Mouse (Mus musculus): Measurements from ENCODE around the gene Cd274.
A peak's percentile ranks its signal among the peaks of the same experiment; 100 is the strongest.

Cd274 gene

GRCm38 (mm10) chr19:29364076-29364475 lies 3.2 kb upstream of the Cd274 start:
- no peak for DNase-seq (ENCODE audit: low spot score)

DNA sequence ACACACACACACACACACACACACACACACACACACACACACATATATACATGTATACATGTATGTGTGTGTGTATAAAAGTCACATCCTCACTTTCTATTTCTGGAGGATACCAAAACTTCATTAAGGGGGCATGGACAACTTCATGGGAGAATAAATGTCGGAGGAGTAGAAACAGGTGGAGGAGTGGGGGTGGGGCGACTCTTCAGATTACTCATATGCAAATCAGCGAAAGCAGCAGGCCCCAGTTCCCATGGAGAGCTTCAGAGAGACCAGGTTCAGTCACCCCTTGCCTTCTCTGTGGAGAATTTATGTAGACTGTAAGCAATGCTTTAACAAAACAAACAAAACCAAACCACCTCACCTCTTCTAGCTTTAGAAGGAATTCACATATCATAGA lies 2.1 kb upstream of the Cd274 start:
- DNase-seq (ENCODE audit: low spot score): no peak

- no peak for DNase-seq (ENCODE audit: low spot score)
Observed at GRCm38 (mm10) chr19:29366226-29366968, 858 bp upstream of the Cd274 start.

DNA sequence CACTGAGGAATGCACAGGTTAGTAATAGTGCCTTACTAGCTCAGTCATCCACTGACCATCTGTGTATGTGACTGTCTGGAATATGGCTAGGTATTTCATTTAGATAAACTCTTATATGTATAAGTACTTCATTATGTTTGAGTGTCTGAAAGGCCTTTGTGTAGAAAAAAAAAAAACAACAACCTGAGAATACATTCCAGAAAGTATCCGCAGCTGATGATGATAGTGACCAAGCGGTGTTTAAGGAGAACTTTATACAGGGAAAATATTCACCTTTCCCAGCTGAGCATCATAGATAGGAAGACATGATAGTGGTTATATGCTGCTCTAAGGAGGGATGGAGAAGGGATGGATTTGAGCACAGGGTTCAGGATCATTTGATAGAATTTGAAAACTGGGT lies 786 bp downstream of the Cd274 start:
- no peak for DNase-seq (ENCODE audit: low spot score)

GRCm38 (mm10) chr19:29368671-29369309 lies 1.5 kb downstream of the Cd274 start:
- DNase-seq (ENCODE audit: low spot score): no peak

DNA sequence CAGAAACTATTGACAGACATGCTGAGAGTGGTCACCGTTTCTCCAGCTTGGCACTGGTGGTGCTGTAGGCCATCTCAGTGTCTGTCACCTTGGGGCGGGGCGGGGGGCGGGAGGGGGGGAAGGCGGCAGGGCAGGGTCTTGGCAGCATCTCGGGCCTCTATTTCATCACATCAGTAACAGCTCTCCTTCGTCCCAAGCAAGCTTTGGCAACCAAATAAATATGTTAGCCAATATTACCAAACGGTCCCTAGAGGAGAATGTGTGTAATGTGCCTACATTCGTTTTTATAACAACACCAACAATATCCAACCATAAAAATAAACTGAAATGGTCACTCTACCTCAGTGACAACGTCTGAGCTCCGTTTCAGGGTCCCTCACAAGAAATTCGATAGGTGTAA lies 2.9 kb downstream of the Cd274 start:
- no peak for DNase-seq (ENCODE audit: low spot score)

DNA sequence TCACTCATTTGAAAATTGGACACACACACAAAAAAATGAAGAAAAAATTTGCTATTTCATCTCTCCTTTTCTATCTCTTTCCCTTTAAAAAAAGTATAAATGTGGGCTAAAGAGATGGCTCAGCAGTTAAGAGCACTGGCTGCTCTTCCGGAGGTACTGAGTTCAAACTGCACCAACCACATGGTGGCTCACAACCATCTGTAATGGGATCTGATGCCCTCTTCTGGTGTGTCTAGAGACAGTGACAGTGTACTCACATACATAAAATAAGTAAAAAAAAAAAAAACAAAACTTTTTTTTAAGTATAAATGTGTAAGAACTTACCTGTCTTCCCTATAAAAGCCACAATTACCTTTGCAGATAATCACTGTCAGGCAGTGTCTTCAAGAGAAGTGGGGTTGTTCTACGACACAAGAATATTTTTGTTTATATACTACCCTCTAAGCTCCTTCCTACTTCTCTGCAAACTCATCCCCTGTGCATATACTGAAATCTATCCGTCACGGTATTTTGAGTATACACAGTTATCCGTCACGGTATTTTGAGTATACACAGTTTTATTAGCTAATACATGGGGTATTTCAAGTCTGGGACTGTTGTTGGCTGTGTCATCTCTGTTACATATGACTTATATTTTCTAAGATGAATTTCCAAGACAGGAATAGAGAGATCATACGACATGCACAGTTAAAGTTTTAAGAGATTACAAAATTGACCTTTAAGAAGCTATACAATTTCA lies 3.5 kb downstream of the Cd274 start:
- DNase-seq (ENCODE audit: low spot score): no peak

GRCm38 (mm10) chr19:29371284-29372081 lies 4.2 kb downstream of the Cd274 start:
- no peak for DNase-seq (ENCODE audit: low spot score)

- no peak for DNase-seq (ENCODE audit: low spot score)
Observed at GRCm38 (mm10) chr19:29372138-29372537, 4.9 kb downstream of the Cd274 start.

DNA sequence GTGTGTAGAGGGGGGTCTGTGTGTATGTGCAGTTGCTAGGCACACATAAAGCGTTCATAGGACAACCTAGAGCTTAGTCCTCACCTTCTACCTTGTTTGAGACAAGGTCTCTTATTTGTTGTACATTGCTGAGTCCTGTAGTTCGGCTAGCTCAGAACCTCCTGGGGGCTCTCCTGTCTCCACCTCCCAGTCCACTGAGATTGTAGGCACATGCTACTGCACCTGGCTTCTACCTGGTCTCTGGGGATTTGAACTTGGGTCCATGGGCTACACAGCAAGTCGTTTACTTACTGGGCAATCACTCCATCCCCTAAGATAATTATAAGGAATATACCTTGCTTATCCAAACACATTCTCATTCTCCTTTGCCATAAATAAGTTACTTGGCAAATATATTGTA lies 5.4 kb downstream of the Cd274 start:
- DNase-seq (ENCODE audit: low spot score): no peak

GRCm38 (mm10) chr19:29373438-29373837 lies 6.2 kb downstream of the Cd274 start:
- no peak for DNase-seq (ENCODE audit: low spot score)

GRCm38 (mm10) chr19:29374947-29375346 lies 7.7 kb downstream of the Cd274 start:
- DNase-seq (ENCODE audit: low spot score): no peak

GRCm38 (mm10) chr19:29376382-29376781 lies 9.1 kb downstream of the Cd274 start:
- DNase-seq (ENCODE audit: low spot score): no peak

DNA sequence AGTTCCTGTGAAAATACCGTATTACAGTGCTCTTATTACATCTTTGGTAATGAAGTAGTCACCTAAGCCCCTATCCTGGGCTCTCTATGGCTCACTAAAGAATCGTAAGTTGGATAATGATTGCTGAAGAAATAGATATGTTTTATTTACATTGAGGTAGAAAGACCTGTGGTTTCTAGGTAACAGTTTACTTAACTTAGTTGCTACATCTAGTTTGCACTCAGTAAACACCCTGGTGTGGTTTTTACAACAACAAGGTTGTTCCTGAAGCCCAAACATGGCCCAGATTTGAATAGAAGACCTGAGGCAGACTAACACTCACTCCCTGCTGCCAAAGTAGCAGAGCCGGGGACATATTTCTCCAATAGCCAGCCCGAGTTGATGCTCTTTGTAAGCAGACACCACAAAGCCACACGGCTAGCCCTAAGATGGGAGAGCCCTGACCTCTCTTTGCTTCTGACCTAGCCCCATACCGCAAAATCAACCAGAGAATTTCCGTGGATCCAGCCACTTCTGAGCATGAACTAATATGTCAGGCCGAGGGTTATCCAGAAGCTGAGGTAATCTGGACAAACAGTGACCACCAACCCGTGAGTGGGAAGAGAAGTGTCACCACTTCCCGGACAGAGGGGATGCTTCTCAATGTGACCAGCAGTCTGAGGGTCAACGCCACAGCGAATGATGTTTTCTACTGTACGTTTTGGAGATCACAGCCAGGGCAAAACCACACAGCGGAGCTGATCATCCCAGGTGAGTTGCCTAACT lies 12.8 kb downstream of the Cd274 start:
- no peak for DNase-seq (ENCODE audit: low spot score)

GRCm38 (mm10) chr19:29383368-29383767 lies 16.1 kb downstream of the Cd274 start:
- DNase-seq (ENCODE audit: low spot score): no peak

DNA sequence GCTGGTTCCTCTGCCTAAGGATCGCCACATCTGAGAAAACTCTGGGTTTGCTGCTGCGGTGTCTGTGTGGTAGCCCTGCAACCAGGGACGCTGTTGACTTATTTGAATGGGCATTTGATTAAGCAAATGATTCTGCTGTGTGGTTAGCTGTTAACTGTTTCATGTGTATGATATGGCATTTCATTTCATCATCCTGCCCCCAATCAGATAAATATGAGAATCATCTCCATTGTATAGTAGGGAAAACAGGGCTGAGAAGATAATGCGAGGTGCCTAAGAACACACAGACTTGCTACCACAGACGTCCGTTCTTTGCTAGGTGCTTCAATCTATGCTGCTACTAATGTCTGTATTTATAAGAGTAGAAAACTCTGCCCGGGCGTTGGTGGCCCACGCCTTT lies 17.2 kb downstream of the Cd274 start:
- DNase-seq (ENCODE audit: low spot score): no peak

DNA sequence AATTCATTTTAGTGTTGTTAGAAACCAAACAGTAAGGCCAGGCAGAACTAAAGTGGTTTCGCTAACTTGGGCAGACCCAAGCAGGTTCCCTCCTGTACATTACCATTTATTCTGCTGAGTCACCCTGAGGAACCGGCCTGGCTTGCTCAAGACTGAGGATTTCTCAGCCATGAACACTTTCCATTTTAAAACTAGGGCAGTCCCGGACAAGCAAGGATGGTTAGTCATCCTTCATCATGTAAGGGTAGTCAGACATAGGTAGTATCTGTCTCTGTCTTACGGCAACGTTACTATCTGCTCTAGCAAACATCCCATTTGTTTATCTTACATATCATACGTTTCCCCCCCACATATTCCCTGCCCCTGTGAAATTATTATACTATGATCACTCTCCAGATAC lies 17.7 kb downstream of the Cd274 start:
- DNase-seq (ENCODE audit: low spot score): peak; percentile 18

- DNase-seq (ENCODE audit: low spot score): no peak
Observed at GRCm38 (mm10) chr19:29385822-29386221, 18.6 kb downstream of the Cd274 start.

GRCm38 (mm10) chr19:29388818-29389217 lies 21.6 kb downstream of the Cd274 start:
- no peak for DNase-seq (ENCODE audit: low spot score)

GRCm38 (mm10) chr19:29390483-29390882 lies 23.2 kb downstream of the Cd274 start:
- DNase-seq (ENCODE audit: low spot score): no peak

GRCm38 (mm10) chr19:29391279-29391678 lies 24.0 kb downstream of the Cd274 start:
- DNase-seq (ENCODE audit: low spot score): no peak

- no peak for DNase-seq (ENCODE audit: low spot score)
Observed at GRCm38 (mm10) chr19:29393333-29393732, 26.1 kb downstream of the Cd274 start.

Data from urinary bladder, postnatal 25 days (tissue).